Mouse (Mus musculus): ENCODE measurements around the gene Anxa7. TPM values are rescaled to one million over a fixed set of nuclear protein-coding genes. Genes with fewer than 3 reads are reported as not detected.

Gene Anxa7
- 10 to 100 TPM; 60.9 to 75.6 TPM for total RNA-seq (2023)

GRCm38 (mm10) chr14:20479291-20480194 lies at the start of gene Anxa7:
Gene Anxa7 (minus strand): TSS chr14:20480133.

GRCm38 (mm10) chr14:20496603-20497002 lies 16.7 kb upstream of the Anxa7 start, which contains the start of gene Mss51:
Gene Mss51 (minus strand): TSS chr14:20496901.

GRCm38 (mm10) chr14:20451765-20452331 lies 28.1 kb downstream of the Anxa7 start, which contains the start of gene Cfap70:
Gene Cfap70 (minus strand): TSS chr14:20452226.

Other genes with a start within 250 kb of the Anxa7 start
- not detected for gene Kcnk16, start 210.9 kb downstream of the Anxa7 start, total RNA-seq (2023)
- gene Nudt13, start 185.4 kb downstream of the Anxa7 start, total RNA-seq (2023): 10 to 100 TPM; 30.3 to 31.9 TPM
- 10 to 100 TPM; 25.6 to 28.5 TPM for gene Ecd, start 132.0 kb downstream of the Anxa7 start, total RNA-seq (2023)
- gene Fam149b, start 132.0 kb downstream of the Anxa7 start, total RNA-seq (2023): 10 to 100 TPM; 22.3 to 23.6 TPM
- 1 to 10 TPM; 9.1 to 9.3 TPM for gene Dnajc9, start 91.2 kb downstream of the Anxa7 start, total RNA-seq (2023)
- 10 to 100 TPM; 23.5 to 27.3 TPM for gene Mrps16, start 86.5 kb downstream of the Anxa7 start, total RNA-seq (2023)
- not detected for gene Cfap70, start 27.9 kb downstream of the Anxa7 start, total RNA-seq (2023)
- gene Mss51, start 16.8 kb upstream of the Anxa7 start, total RNA-seq (2023): 1 to 10 TPM; 1.2 to 1.3 TPM
- gene Ppp3cb, start 66.4 kb upstream of the Anxa7 start, total RNA-seq (2023): 10 to 100 TPM; 54.9 to 56.5 TPM
- 1 to 10 TPM; 2.8 to 3.1 TPM for gene Usp54, start 160.9 kb upstream of the Anxa7 start, total RNA-seq (2023)
- not detected for gene Myoz1, start 176.4 kb upstream of the Anxa7 start, total RNA-seq (2023)
- not detected for gene Synpo2l, start 188.2 kb upstream of the Anxa7 start, total RNA-seq (2023)
- 100 to 1,000 TPM; 192 to 197 TPM for gene Sec24c, start 194.2 kb upstream of the Anxa7 start, total RNA-seq (2023)
- gene Fut11, start 214.8 kb upstream of the Anxa7 start, total RNA-seq (2023): 1 to 10 TPM; 9.9 TPM
- gene Chchd1, start 222.9 kb upstream of the Anxa7 start, total RNA-seq (2023): 10 to 100 TPM; 30.4 to 31.4 TPM
- gene Zswim8, start 227.4 kb upstream of the Anxa7 start, total RNA-seq (2023): 100 to 1,000 TPM; 138 to 141 TPM

All from monocyte, adult 59 days (primary cell).